Mouse (Mus musculus) left cerebral cortex, adult 2 months (tissue): ENCODE data around the gene Cyb5b. TPM values are rescaled to one million over a fixed set of nuclear protein-coding genes. Genes with fewer than 3 reads are reported as not detected.

ENCODE experiments used
- DNase-seq, 2 experiments: peaks; one replicate each; pipeline ENCODE4 v3.0.0; 2021 to 2022; ENCODE audit warnings: low spot score in 2 of 2, mixed read lengths in 1 of 2; ENCODE audit errors: extremely low spot score in 1 of 2
- H3K27ac ChIP-seq: fragments of 200-600 bp; 2 replicates; pipeline ENCODE4 v1.8.1; 2022
- H3K4me3 ChIP-seq: fragments of 200-600 bp; 2 replicates; pipeline ENCODE4 v1.8.1; 2022
- CTCF ChIP-seq: fragments of 200-600 bp; IDR thresholded peaks from 2 replicates; pipeline ENCODE4 v1.8.1; 2022; ENCODE audit warnings: antibody characterized with exemption, mild to moderate bottlenecking, moderate library complexity
- intact Hi-C: fragments of 180-260 bp; cut with DNase I; formaldehyde crosslinking; loops from one replicate; pipeline ENCODE4 v1.15.1; 2025
- total RNA-seq, 2 experiments: library from RNA; stranded (reverse); gene quantifications; 2 replicates each; pipeline ENCODE4 v1.2.3; 2021

The Cyb5b gene
- total RNA-seq, 2 experiments from 2014 or later = 92.3 to 93.6 TPM

GRCm38 (mm10) chr8:107115008-107115320 is 35.5 kb upstream of the Cyb5b start:
- no peak for DNase-seq
- intact Hi-C loops = loop anchor here (5.0 kb wide), 2 partner anchors 37 to 87 kb away; partner anchors contain the start of gene Cyb5b
- Histone ChIP-seq H3K4me3 (no peak overlapping the region), H3K27ac (no peak overlapping the region)
- TF ChIP-seq CTCF = no peak

DNA sequence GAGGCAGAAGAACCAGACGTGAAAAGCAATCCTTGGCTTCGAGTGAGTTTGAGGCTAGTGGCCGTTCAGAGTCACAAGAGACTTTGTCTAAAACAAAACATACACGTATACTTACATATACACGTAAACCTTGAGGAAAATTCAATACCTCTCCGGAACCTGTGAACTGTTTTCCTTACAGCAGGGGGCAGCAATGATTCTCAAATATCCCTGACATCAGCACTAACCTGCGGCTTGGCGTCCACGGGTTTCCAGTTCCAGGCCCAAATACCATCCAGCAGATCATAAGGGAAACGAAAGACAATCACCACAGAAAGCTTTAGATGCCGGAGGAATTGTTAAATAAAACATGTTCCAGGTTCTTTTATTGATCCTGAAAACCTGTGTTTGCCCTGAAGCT is 34.4 kb upstream of the Cyb5b start:
- H3K4me3 ChIP-seq = no peak overlapping the region
- TF ChIP-seq CTCF = peak; percentile 81
- peak; percentile 77 to 82 for DNase-seq
- intact Hi-C loops = loop anchor here (1.0 to 5.0 kb wide), 3 partner anchors 36 to 208 kb away; partner anchors contain the start of gene Cyb5b
- H3K27ac ChIP-seq = no peak overlapping the region

DNA sequence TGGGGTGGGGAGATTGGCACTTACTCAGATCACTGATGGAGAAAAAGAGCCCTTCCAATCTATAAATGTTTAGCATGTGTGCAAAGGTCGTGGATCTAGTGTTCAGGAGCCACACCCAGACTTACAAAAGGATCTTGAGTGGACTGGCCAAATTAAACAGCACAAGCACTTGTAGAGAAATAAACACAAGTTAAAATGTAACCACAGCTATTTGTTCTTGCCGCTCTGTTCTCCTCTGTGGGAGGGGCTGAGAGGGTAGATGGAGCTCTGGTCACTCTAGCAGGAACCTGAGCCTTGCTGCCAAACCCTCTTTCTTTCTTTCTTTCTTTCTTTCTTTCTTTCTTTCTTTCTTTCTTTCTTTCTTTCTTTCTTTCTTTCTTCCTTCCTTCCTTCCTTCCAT is 33.4 kb upstream of the Cyb5b start:
- intact Hi-C loops = loop anchor here (5.0 kb wide), 2 partner anchors 35 to 85 kb away; partner anchors contain the start of gene Cyb5b
- TF ChIP-seq CTCF = no peak
- DNase-seq = no peak
- Histone ChIP-seq H3K4me3 (no peak overlapping the region), H3K27ac (no peak overlapping the region)

- intact Hi-C loops = loop anchor here (5.0 kb wide), 2 partner anchors 33 to 83 kb away; partner anchors contain the start of gene Cyb5b
- no peak overlapping the region; the same call in 1 of the 2 replicates for H3K27ac ChIP-seq
- DNase-seq = no peak
Observed at GRCm38 (mm10) chr8:107118803-107119233, 31.6 kb upstream of the Cyb5b start.

DNA sequence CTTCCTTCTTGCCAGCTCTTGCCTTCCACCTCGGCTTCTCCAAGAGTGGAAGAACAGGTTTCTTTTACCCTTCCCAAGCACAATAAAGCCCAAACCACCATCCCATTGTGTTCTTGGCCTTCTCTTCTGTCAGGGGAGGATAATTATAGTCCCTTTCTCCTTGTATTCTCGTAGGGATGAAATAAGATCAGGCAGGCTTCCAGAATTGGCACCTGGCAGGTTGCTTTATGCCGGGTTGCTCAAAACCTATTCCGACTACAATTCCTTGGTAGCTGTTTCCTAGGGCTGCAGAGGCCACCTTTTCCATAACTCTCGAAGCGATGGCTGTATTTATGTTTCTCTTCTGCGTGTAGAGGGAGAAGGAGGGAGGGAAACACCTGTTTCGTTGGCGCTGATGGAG is 31.0 kb upstream of the Cyb5b start:
- TF ChIP-seq CTCF = no peak
- Histone ChIP-seq H3K4me3 (no peak overlapping the region), H3K27ac (no peak overlapping the region)
- intact Hi-C loops = loop anchor here (5.0 kb wide), 2 partner anchors 33 to 83 kb away; partner anchors contain the start of gene Cyb5b
- DNase-seq = no peak

More at GRCm38 (mm10) chr8:107118803-107119233, 31.6 kb upstream of the Cyb5b start:
- H3K4me3 ChIP-seq = no peak overlapping the region
- no peak for TF ChIP-seq CTCF

- TF ChIP-seq CTCF = no peak; the same call in 1 of the 2 replicates
- no peak overlapping the region for H3K27ac ChIP-seq
- no peak overlapping the region for H3K4me3 ChIP-seq
- no peak for DNase-seq
- intact Hi-C loops = no loop called here
Observed at GRCm38 (mm10) chr8:107120806-107121205, 29.6 kb upstream of the Cyb5b start.

DNA sequence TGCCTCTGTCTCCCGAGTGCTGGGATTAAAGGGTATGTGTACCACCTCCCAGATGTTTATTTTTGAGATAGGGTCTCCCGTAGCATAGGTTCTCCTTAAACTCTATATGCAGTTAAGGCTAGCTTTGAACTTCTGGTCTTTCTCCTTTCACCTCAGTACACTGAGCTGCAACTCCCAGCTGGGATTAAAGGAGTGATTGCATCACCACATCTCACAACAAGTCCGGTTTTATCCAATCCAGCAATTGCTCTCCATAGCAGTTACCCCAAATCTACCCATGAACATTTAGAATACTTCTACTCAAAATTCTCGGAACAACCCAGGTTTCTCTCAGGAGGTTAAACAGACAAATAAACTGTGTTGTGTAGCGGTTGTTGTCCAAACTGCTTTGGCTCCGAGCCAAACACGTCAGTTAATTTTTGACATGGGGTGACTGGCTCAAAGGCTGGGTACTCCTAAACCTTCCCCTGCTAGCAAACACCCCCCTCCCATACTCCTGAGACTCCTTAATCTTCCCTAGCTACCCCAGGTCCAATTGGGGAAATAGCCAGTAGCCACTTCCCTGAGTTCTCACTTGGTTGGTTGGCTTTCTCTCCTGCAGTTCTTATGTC is 28.7 kb upstream of the Cyb5b start:
- no peak for DNase-seq
- intact Hi-C loops = no loop called here
- TF ChIP-seq CTCF = no peak
- H3K4me3 ChIP-seq = no peak overlapping the region
- no peak overlapping the region for H3K27ac ChIP-seq

DNA sequence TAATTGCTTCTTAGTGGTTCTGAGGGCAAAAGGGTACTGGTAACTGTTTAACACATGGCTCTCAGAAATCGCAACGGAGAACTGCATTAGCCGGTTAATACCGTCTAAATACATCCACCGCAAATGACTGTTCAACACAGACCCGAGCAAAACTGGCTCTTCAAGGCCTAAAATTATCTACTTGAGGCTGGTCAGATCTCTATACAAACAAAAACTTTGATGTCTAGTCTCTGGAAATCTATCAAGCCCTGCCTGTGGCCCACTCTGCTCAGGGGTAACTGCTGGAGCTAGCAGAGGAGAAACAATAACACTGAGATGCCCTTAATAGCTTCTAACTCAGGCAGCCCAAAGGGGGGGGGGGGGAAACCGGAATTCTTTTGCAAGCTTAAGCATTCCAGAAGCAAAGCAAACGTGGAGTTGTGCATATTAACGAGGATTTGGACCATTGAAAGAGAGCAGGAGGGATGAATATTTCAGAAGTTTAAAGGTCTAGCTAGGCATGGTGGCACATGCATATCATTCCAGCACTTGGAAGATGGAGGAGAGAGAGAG is 27.3 kb upstream of the Cyb5b start:
- DNase-seq = no peak
- intact Hi-C loops = no loop called here
- H3K4me3 ChIP-seq = no peak overlapping the region
- TF ChIP-seq CTCF = no peak
- no peak overlapping the region for H3K27ac ChIP-seq

DNA sequence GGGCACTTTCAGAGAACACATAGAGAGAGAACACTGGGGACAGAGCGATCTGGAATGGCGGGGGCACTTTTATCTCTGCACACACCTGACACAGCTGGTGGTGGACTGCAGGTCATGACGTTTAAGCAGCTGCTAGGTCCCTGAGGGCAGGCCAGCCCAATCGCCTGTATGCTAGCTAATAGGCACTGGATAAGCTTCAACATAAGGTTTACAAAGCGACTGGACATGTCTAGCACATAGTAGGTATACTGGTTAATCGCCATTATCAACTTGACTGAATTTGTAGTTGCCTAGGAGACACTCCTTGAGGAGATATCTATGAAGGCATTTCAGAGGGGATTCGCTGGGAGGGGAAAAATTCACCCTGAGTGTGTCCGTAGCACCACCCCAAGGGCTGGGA is 26.1 kb upstream of the Cyb5b start:
- no peak for TF ChIP-seq CTCF
- no peak overlapping the region for H3K4me3 ChIP-seq
- intact Hi-C loops = no loop called here

DNA sequence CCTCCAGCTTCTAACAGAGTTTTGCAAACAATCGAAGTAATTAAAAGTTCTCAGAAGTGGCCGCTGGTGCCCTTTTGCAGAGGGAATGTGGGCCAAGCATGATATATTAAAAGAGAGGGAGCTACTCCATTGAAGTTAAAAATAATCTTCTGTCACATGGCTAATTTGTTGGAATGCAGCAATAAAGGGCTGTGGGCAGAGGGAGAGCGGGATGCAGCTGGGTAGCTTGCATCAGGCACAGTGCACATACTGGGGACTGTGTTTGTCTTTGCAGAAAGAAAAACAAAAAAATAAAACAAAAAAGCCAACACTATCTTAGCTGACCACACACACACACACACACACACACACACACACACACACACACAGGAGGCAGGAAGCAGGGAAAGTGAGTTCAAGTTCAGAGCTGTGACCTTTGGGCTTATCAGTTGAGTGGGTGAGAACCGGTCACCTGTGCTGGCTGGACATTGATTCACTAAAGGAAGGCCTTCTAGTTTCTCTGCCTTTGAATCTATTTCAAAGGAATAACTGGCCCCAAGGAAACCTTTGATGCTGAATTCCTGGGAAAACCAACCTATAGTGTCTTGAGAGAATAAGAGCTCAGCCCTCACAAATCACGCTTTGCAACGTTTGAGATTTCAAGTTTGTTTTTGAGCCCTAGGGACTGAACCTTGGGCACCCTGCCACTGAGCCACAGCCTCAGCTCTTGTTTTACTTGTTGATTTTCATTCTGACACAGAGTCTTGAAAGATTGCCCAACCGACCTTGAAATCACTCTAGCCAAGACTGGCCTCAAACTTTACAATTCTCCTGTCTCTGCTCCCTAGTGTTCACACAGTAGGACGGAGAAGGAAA is 21.0 kb upstream of the Cyb5b start:
- no peak overlapping the region for H3K4me3 ChIP-seq
- DNase-seq = no peak
- peak overlapping the region; percentile 19; the same call in 1 of the 2 replicates for H3K27ac ChIP-seq
- intact Hi-C loops = no loop called here
- no peak for TF ChIP-seq CTCF

More for the DNA sequence above, 26.1 kb upstream of the Cyb5b start:
- DNase-seq = no peak
- H3K27ac ChIP-seq = no peak overlapping the region

- no peak for TF ChIP-seq CTCF
Observed at GRCm38 (mm10) chr8:107130028-107130427, 20.4 kb upstream of the Cyb5b start.

More at GRCm38 (mm10) chr8:107130028-107130427, 20.4 kb upstream of the Cyb5b start:
- DNase-seq = no peak
- no peak overlapping the region for H3K4me3 ChIP-seq
- intact Hi-C loops = no loop called here
- H3K27ac ChIP-seq = peak overlapping the region; percentile 19; the same call in 1 of the 2 replicates
